Mouse (Mus musculus): ENCODE measurements around the gene Auh. TPM values are rescaled to one million over a fixed set of nuclear protein-coding genes. Genes with fewer than 3 reads are reported as not detected.

Gene Auh
- 57.6 and 62.4 TPM in 2 replicates for polyA plus RNA-seq (2014; fragmentation: Nextera tagmentation; extraction: Ambion mirVana)

DNA sequence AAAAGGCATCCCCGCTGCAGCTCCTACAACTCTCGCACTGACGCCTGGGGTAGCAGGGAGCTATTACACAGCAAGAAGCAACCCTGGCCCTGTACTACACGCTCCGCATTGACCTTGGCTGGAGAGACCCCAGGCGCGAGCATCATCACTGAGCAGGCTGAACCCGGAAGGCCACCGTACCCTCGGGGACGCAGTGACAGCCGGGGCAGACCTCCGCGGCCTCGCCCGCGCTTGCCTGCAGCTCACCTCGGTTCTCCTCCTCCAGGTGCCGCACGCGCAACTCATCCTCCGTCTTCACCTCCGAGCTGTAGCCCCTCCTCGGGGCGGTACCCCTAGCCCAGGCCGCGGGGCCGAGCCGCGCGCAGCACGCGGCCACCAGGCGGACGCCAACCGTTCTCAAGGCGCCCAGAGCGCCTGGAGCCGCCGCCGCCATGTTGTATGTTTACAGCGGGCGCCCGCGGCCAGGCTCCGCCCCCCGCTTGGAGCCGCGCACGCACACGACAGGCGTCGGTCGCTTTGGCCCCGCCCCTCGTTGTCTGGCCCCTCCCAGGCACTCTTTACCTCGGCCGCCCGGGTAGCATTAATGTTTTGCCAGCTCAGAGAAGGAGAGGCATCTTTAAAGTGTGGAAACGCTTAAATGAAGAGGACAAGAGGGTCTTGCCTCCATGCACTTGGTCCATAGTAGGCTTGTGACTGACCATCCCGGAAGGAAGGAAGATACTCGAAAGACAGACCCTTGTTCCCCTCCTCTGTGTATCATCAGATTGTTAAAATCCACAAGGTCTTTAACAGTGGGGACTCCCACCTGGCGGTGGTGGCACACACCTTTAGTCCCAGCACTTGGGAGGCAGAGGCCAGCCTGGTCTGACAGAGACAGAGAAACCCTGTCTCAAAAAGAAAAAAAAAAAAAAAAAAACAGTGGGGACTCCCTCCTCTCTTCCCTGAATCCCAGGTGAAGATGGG is at the start of gene Auh:
Gene Auh, minus strand, starts transcription at position 473 of the 963 bp plus-strand sequence.
- Histone ChIP-seq H3K36me3 (replicated peaks; ENCODE audit: control insufficient read depth, insufficient read depth) (no peaks in the 10 kb centered on the region), H3K27me3 (ENCODE audit: control insufficient read depth, insufficient read depth, low read length) (no peaks in the 10 kb centered on the region), H3K9ac (peak within 1 kb of the TSS; percentile 78), H3K27ac (peak within 1 kb of the TSS; percentile 87), H3K4me2 (replicated peaks) (peak within 1 kb of the TSS; percentile 73), H3K9me3 (ENCODE audit: control insufficient read depth, low read length) (no peaks in the 10 kb centered on the region), H3K4me1 (replicated peaks; ENCODE audit: control insufficient read depth, insufficient read depth, low read length) (peaks cover 18% of the 10 kb centered on the region), H3K4me3 (replicated peaks; ENCODE audit: low read length) (peak within 1 kb of the TSS; percentile 80)
- ATAC-seq (ENCODE audit: low FRiP score) (peak; percentile 97), DNase-seq (ENCODE audit: low spot score) (peak; percentile 91)
- WGBS, result 1% methylated on average over 58 of the region's 63 CpGs

DNA sequence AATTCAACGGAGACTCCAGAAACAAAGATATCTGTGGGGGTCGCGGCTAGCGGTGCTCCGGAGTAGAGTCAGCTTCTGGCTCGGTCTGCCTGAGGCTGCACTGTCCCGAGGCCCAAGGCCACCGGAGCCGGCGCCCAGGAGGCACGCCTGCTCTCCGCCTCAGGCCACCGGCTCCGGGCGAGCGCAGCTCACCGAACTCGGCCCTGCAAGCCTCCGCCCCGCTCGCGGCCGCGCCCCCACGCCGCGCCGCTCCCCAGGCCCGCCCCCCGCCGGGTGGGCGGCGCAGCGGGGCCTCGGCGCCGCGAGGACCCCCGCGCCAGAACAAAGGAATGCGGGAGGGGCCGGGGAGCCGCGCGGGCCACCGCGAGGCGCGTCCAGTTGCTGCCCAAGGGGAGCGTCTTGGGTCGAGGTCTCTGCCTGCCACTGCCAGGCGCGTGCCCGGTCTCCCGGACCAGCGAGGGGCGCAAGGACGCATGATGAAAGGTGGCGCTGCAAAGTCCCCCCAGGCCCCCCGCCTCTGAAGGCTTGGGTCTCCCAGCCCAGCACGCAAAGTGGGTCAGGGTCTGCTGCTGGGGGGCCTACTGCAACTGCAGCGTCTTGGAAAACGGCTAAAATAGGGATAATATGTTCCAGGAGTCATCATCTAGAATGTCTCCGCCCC is 49.0 kb upstream of the Auh start:
- ATAC-seq (ENCODE audit: low FRiP score), result no peak; the same call in 1 of the 2 replicates

DNA sequence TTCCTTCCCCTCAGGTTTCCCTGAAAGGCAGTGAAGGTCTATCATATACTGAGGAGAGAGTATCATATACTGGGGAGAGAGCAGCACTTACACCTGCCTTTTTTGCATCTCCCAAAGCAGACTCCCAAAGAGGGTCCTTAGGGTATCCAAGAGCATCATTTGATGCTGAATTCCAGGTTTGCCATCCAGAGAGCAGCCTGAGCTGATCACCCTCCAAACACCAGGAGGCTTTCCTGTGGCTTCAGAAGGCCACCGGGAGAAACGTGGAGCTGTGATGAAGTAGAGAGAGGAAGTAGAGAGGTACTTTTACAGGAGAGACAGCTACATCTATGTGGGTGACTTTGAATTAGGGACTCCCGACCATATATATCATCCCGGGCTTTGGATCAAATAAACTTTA is 48.3 kb upstream of the Auh start:
- H3K4me2 ChIP-seq (replicated peaks), result peak overlapping the region; percentile 96
- no peak for DNase-seq (ENCODE audit: low spot score)
- no peaks in the 10 kb centered on the region for H3K9me3 ChIP-seq (ENCODE audit: control insufficient read depth, low read length)
- peak overlapping the region; percentile 99 for H3K27ac ChIP-seq
- no peaks in the 10 kb centered on the region for H3K36me3 ChIP-seq (replicated peaks; ENCODE audit: control insufficient read depth, insufficient read depth)
- WGBS, result 22% methylated on average over 4 of the region's 4 CpGs
- H3K27me3 ChIP-seq (ENCODE audit: control insufficient read depth, insufficient read depth, low read length), result no peaks in the 10 kb centered on the region
- peak overlapping the region; percentile 99 for H3K9ac ChIP-seq
- H3K4me1 ChIP-seq (replicated peaks; ENCODE audit: control insufficient read depth, insufficient read depth, low read length), result peaks cover 41% of the 10 kb centered on the region
- no peak for ATAC-seq (ENCODE audit: low FRiP score)
- peak overlapping the region; percentile 93 for H3K4me3 ChIP-seq (replicated peaks; ENCODE audit: low read length)

More for the DNA sequence above, 49.0 kb upstream of the Auh start:
- Histone ChIP-seq H3K27me3 (ENCODE audit: control insufficient read depth, insufficient read depth, low read length) (no peaks in the 10 kb centered on the region), H3K4me2 (replicated peaks) (peak overlapping the region; percentile 96), H3K9ac (peak overlapping the region; percentile 99), H3K9me3 (ENCODE audit: control insufficient read depth, low read length) (no peaks in the 10 kb centered on the region), H3K4me1 (replicated peaks; ENCODE audit: control insufficient read depth, insufficient read depth, low read length) (peaks cover 41% of the 10 kb centered on the region), H3K27ac (peak overlapping the region; percentile 99), H3K4me3 (replicated peaks; ENCODE audit: low read length) (peak overlapping the region; percentile 93), H3K36me3 (replicated peaks; ENCODE audit: control insufficient read depth, insufficient read depth) (no peaks in the 10 kb centered on the region)
- under 1% methylated on average over 54 of the region's 64 CpGs for WGBS
- DNase-seq (ENCODE audit: low spot score), result peak; percentile 56

- no peaks in the 10 kb centered on the region for H3K36me3 ChIP-seq (replicated peaks; ENCODE audit: control insufficient read depth, insufficient read depth)
- H3K27ac ChIP-seq, result peak overlapping the region; percentile 99
- WGBS, result 75% methylated on average over 9 of the region's 9 CpGs
- H3K9me3 ChIP-seq (ENCODE audit: control insufficient read depth, low read length), result no peaks in the 10 kb centered on the region
- H3K4me2 ChIP-seq (replicated peaks), result peak overlapping the region; percentile 96
- ATAC-seq (ENCODE audit: low FRiP score), result no peak
- no peak for DNase-seq (ENCODE audit: low spot score)
- peak overlapping the region; percentile 93 for H3K4me3 ChIP-seq (replicated peaks; ENCODE audit: low read length)
- H3K9ac ChIP-seq, result peak overlapping the region; percentile 99
- peaks cover 38% of the 10 kb centered on the region for H3K4me1 ChIP-seq (replicated peaks; ENCODE audit: control insufficient read depth, insufficient read depth, low read length)
- H3K27me3 ChIP-seq (ENCODE audit: control insufficient read depth, insufficient read depth, low read length), result no peaks in the 10 kb centered on the region
Measured at GRCm38 (mm10) chr13:52977221-52977609, 47.7 kb upstream of the Auh start.

GRCm38 (mm10) chr13:52976510-52977220 is 47.2 kb upstream of the Auh start:
- Histone ChIP-seq H3K27ac (peak overlapping the region; percentile 99), H3K9me3 (ENCODE audit: control insufficient read depth, low read length) (no peaks in the 10 kb centered on the region), H3K4me3 (replicated peaks; ENCODE audit: low read length) (peak overlapping the region; percentile 93), H3K36me3 (replicated peaks; ENCODE audit: control insufficient read depth, insufficient read depth) (no peaks in the 10 kb centered on the region), H3K27me3 (ENCODE audit: control insufficient read depth, insufficient read depth, low read length) (no peaks in the 10 kb centered on the region), H3K9ac (peak overlapping the region; percentile 99), H3K4me1 (replicated peaks; ENCODE audit: control insufficient read depth, insufficient read depth, low read length) (peaks cover 33% of the 10 kb centered on the region), H3K4me2 (replicated peaks) (peak overlapping the region; percentile 96)
- DNase-seq (ENCODE audit: low spot score), result no peak
- no peak for ATAC-seq (ENCODE audit: low FRiP score)
- WGBS, result 18% methylated on average over 16 of the region's 16 CpGs

- peak overlapping the region; percentile 93; the same call in 1 of the 2 replicates for H3K4me3 ChIP-seq (replicated peaks; ENCODE audit: low read length)
- DNase-seq (ENCODE audit: low spot score) (no peak), ATAC-seq (ENCODE audit: low FRiP score) (no peak)
- no peaks in the 10 kb centered on the region for H3K27me3 ChIP-seq (ENCODE audit: control insufficient read depth, insufficient read depth, low read length)
- WGBS, result 41% methylated on average over 8 of the region's 8 CpGs
- no peaks in the 10 kb centered on the region for H3K9me3 ChIP-seq (ENCODE audit: control insufficient read depth, low read length)
- peak overlapping the region; percentile 96 for H3K4me2 ChIP-seq (replicated peaks)
- H3K27ac ChIP-seq, result no peak overlapping the region
- H3K4me1 ChIP-seq (replicated peaks; ENCODE audit: control insufficient read depth, insufficient read depth, low read length), result peaks cover 33% of the 10 kb centered on the region
- H3K36me3 ChIP-seq (replicated peaks; ENCODE audit: control insufficient read depth, insufficient read depth), result no peaks in the 10 kb centered on the region
- peak overlapping the region; percentile 99; the same call in 1 of the 2 replicates for H3K9ac ChIP-seq
Measured at GRCm38 (mm10) chr13:52976130-52976509, 46.6 kb upstream of the Auh start.

GRCm38 (mm10) chr13:52974676-52975075 is 45.2 kb upstream of the Auh start:
- H3K9ac ChIP-seq, result no peak overlapping the region
- no peak for ATAC-seq (ENCODE audit: low FRiP score)
- DNase-seq (ENCODE audit: low spot score), result no peak
- H3K4me3 ChIP-seq (replicated peaks; ENCODE audit: low read length), result no peak overlapping the region
- H3K36me3 ChIP-seq (replicated peaks; ENCODE audit: control insufficient read depth, insufficient read depth), result no peaks in the 10 kb centered on the region
- 75% methylated on average over 3 of the region's 3 CpGs for WGBS
- H3K4me1 ChIP-seq (replicated peaks; ENCODE audit: control insufficient read depth, insufficient read depth, low read length), result peaks cover 33% of the 10 kb centered on the region
- H3K27me3 ChIP-seq (ENCODE audit: control insufficient read depth, insufficient read depth, low read length), result no peaks in the 10 kb centered on the region
- no peak overlapping the region for H3K27ac ChIP-seq
- H3K4me2 ChIP-seq (replicated peaks), result no peak overlapping the region
- no peaks in the 10 kb centered on the region for H3K9me3 ChIP-seq (ENCODE audit: control insufficient read depth, low read length)

GRCm38 (mm10) chr13:52973427-52973826 is 43.9 kb upstream of the Auh start:
- Histone ChIP-seq H3K9me3 (ENCODE audit: control insufficient read depth, low read length) (no peaks in the 10 kb centered on the region), H3K4me1 (replicated peaks; ENCODE audit: control insufficient read depth, insufficient read depth, low read length) (peaks cover 33% of the 10 kb centered on the region), H3K9ac (no peak overlapping the region), H3K27me3 (ENCODE audit: control insufficient read depth, insufficient read depth, low read length) (no peaks in the 10 kb centered on the region), H3K36me3 (replicated peaks; ENCODE audit: control insufficient read depth, insufficient read depth) (peaks cover 2% of the 10 kb centered on the region; the same call in 1 of the 2 replicates), H3K4me2 (replicated peaks) (no peak overlapping the region), H3K4me3 (replicated peaks; ENCODE audit: low read length) (no peak overlapping the region), H3K27ac (no peak overlapping the region)
- no peak for ATAC-seq (ENCODE audit: low FRiP score)
- WGBS, result 95% methylated on average over 10 of the region's 10 CpGs
- no peak for DNase-seq (ENCODE audit: low spot score)

GRCm38 (mm10) chr13:52972626-52973025 is 43.1 kb upstream of the Auh start:
- DNase-seq (ENCODE audit: low spot score) (no peak), ATAC-seq (ENCODE audit: low FRiP score) (no peak)
- Histone ChIP-seq H3K4me1 (replicated peaks; ENCODE audit: control insufficient read depth, insufficient read depth, low read length) (peaks cover 31% of the 10 kb centered on the region), H3K4me2 (replicated peaks) (no peak overlapping the region), H3K9me3 (ENCODE audit: control insufficient read depth, low read length) (no peaks in the 10 kb centered on the region), H3K36me3 (replicated peaks; ENCODE audit: control insufficient read depth, insufficient read depth) (peaks cover 10% of the 10 kb centered on the region), H3K27me3 (ENCODE audit: control insufficient read depth, insufficient read depth, low read length) (no peaks in the 10 kb centered on the region), H3K4me3 (replicated peaks; ENCODE audit: low read length) (no peak overlapping the region), H3K27ac (no peak overlapping the region), H3K9ac (no peak overlapping the region)
- 90% methylated on average over 3 of the region's 3 CpGs for WGBS
